Mouse (Mus musculus) layer of hippocampus, adult 2 months (tissue): ENCODE data around the gene Sox5. TPM values are rescaled to one million over a fixed set of nuclear protein-coding genes. Genes with fewer than 3 reads are reported as not detected.

Source experiments
- DNase-seq, 2 experiments: peaks; one replicate each; pipeline ENCODE4 v3.0.0; 2022; ENCODE audit warnings: low spot score in 2 of 2
- H3K27ac ChIP-seq: fragments of 200-600 bp; 2 replicates; pipeline ENCODE4 v1.8.1; 2022
- H3K4me3 ChIP-seq: fragments of 200-600 bp; 2 replicates; pipeline ENCODE4 v1.8.1; 2022; ENCODE audit warnings: mild to moderate bottlenecking
- CTCF ChIP-seq: fragments of 200-600 bp; conservative IDR thresholded peaks from 2 replicates; pipeline ENCODE4 v1.8.1; 2022; ENCODE audit warnings: antibody characterized with exemption, mild to moderate bottlenecking, moderate library complexity
- total RNA-seq, 2 experiments: library from RNA; stranded (reverse); gene quantifications; 2 replicates each; pipeline ENCODE4 v1.2.3; 2021

The Sox5 gene
- total RNA-seq, 2 experiments from 2014 or later, result 36.8 to 42.0 TPM

GRCm38 (mm10) chr6:144176674-144177073 is 605.1 kb downstream of the Sox5 start:
- no peak for DNase-seq
- Histone ChIP-seq H3K4me3 (no peak overlapping the region), H3K27ac (no peak overlapping the region)
- no peak for TF ChIP-seq CTCF

GRCm38 (mm10) chr6:144175590-144175989 is 606.2 kb downstream of the Sox5 start:
- H3K27ac ChIP-seq, result no peak overlapping the region
- TF ChIP-seq CTCF, result no peak
- no peak for DNase-seq
- no peak overlapping the region for H3K4me3 ChIP-seq

DNA sequence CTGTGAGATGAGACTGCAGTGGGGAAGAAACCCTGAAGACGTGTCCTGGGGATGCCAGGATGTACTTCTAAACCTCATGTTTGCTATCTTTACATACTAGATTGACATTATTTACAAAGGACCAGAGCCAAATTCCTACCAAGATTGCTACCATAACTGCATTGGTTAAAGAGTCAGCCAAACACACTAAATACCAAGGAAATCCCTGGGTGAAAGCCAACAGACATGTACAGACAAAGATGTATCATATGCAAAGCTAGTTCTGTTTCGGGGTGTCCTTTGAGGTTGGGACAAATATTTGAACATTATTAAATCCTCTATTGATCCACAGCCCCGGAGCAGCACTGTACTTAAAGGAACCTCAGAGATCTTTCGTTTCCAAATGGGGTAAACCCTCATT is 611.2 kb downstream of the Sox5 start:
- Histone ChIP-seq H3K4me3 (no peak overlapping the region), H3K27ac (no peak overlapping the region)
- no peak for DNase-seq
- no peak for TF ChIP-seq CTCF

DNA sequence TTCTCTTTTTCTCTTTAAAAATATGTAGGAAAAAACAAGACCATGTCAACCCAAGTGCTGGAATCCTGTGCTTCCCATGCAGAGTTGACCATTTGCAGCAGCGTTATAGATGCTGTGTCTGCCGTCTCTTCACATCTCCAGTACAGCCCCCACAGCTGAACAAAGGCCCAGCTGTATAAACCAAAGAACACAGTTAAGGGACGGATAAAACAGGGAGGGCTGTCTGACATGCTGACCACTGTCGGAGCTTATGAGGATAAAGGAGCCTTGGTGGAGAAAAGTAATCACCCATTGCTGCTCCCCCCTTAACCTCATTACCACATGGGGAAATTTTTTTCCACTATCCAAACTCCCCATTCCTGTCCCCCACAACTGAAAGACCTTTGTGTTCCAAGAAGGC is 612.0 kb downstream of the Sox5 start:
- no peak overlapping the region for H3K4me3 ChIP-seq
- H3K27ac ChIP-seq, result no peak overlapping the region
- no peak for TF ChIP-seq CTCF
- no peak for DNase-seq

DNA sequence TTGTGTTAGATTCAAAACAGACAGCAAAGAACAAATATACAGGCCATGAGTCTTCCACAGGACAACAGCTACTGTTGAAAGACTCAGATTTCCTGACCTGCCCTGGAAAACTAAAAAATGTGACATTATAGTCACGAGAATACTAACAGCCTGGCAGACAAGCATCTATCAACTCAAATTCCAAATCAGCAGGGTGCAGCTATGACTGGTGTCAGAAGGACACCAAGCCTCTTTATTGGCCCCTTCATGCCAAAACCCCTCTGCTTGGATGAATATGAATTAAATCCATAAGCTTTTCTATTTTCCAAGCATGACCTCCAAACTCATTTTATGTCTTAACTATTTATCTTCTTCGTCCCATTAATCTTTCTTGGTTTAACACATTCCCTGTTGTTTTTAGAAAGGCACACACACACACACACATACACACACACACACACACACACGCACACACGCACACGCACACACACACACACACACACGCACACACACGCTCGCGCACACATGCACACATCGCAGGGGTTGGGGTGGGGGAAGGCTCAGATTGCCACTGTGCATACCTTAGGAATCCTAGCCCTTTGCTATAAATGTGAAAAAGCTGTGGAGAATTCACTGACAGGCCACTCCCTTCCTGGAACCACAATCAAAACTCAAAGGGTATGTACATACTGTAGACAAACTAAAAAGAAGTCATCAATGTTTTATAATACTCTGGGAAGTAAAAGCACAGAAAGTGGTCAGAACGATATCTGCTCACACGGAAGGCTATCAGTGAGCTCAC is 612.9 kb downstream of the Sox5 start:
- DNase-seq, result no peak
- Histone ChIP-seq H3K27ac (no peak overlapping the region), H3K4me3 (no peak overlapping the region)
- TF ChIP-seq CTCF, result no peak

DNA sequence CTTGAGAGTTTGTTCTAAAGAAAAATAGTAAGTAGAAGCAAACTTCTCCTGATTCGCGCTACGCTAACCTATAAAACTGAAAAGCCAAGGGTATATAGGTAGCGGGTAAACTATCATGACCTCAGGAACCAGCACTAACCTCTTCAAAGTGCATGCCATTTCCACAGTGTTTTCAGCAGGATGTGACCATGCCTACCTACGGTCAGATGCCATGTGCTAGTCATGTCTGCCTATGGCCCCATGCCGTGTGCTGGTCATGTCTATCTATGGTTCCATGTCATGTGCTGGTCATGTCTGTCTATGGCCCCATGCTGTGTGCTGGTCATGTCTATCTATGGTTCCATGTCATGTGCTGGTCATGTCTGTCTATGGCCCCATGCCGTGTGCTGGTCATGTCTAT is 614.7 kb downstream of the Sox5 start:
- Histone ChIP-seq H3K4me3 (no peak overlapping the region), H3K27ac (no peak overlapping the region)
- TF ChIP-seq CTCF, result no peak
- DNase-seq, result no peak

DNA sequence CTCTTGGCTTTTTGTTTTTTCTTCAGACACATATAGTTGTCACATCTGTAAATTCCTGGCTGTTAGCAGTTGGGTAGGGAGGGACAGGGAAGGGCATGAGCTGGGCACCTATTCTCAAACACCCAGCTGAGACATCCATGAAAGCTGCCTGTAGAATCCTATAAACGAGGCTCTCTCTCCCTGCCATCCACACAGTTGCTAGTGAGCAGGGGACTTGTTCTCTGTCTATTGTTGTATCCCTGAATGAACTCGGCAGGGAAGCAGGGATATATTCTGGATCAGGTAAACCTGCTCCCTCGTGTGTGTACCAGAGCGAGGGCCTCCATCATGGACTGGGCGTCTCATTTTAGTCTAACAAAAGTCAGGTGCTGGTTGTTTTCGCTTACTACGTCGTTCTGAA is 615.1 kb downstream of the Sox5 start:
- Histone ChIP-seq H3K4me3 (no peak overlapping the region), H3K27ac (peak overlapping the region; percentile 6; the same call in 1 of the 2 replicates)
- TF ChIP-seq CTCF, result no peak
- DNase-seq, result no peak

DNA sequence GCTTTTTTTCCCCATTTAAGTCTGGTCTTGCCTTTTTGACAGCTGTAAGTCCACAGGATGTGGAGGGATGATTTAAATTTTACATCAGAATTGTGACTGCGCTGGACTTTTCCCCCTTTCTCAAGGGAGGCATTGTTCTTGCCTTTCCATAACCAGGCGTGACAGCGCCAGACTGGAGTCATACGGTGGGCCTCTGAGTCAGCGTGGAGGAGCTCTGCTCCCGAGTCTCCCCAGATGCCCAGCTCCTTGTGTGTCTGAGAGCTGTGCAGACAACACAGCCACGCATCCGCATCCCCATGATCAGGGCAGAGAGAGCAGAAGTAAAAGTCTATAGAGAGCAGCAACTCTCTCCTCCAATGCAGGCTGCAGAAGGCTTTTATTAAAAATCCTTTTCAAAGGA is 615.7 kb downstream of the Sox5 start:
- DNase-seq, result no peak
- TF ChIP-seq CTCF, result no peak
- Histone ChIP-seq H3K4me3 (no peak overlapping the region; the same call in 1 of the 2 replicates), H3K27ac (peak overlapping the region; percentile 6; the same call in 1 of the 2 replicates)

DNA sequence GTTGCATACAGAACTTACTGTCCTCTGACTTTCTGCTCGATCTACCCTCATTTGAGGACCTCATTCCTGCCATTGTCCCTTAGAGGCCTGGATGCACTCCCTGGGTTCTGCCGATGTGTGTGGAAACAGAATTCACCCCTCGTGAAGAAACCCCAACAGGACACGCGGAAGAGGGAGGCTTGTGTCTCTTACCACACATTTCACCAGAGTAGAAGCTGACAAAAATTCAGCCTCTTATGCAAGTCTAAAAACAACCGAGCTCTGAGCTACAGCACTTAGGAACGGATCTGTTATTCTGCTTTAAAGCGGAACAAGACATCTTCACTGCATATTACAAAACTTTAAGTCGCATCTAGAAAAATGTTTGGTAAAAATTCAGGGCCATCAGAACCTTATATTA is 618.3 kb downstream of the Sox5 start:
- TF ChIP-seq CTCF, result no peak
- Histone ChIP-seq H3K4me3 (no peak overlapping the region), H3K27ac (no peak overlapping the region)
- no peak for DNase-seq

DNA sequence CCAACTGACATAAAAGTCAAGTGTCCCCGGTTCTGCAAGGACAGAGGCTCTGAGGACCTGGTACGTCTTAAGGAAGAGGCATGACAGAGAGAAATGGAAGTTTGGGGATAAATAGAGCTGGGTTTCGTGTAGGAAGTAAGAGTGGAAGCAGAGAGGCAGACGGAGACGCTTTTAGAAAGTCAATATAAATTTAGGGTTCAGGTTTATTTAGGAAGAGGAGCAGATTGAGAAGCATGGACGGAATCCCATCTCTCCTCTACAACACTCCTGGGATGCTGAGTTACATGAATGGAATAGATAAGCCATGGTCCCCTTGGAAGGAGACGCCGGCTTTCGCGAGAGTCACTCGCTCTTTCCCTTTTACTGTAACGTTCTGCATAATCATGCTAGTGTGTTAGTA is 623.1 kb downstream of the Sox5 start:
- Histone ChIP-seq H3K4me3 (no peak overlapping the region), H3K27ac (no peak overlapping the region)
- DNase-seq, result no peak
- TF ChIP-seq CTCF, result no peak

DNA sequence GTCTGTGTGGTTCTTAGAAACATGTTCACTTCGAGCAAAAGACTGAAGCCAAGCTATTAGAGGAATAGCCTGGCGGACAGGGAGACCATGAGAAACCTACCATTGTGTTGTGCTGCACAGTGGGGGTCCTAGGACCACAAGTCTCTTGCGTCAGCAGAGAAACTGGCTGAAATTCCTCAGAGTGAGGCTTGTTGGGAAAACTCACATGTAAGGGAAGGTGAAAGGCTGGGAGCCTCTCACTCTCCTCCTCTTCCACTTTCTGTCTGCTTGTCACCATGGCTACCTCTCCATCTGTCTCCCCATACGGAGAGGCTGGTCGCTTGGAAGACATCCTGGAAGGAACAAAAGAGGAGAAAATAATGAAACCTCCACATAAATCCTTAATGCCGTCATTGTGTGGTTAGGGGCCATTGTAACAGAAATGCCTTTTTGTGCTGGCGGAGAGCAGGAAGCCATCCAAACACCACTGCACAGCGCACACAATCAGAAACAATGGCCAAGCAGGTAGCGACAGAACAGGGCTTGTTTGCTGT is 626.8 kb downstream of the Sox5 start:
- DNase-seq, result peak; percentile 65 to 71
- Histone ChIP-seq H3K4me3 (peak overlapping the region; percentile 5; the same call in 1 of the 2 replicates), H3K27ac (peak overlapping the region; percentile 70)
- no peak for TF ChIP-seq CTCF

DNA sequence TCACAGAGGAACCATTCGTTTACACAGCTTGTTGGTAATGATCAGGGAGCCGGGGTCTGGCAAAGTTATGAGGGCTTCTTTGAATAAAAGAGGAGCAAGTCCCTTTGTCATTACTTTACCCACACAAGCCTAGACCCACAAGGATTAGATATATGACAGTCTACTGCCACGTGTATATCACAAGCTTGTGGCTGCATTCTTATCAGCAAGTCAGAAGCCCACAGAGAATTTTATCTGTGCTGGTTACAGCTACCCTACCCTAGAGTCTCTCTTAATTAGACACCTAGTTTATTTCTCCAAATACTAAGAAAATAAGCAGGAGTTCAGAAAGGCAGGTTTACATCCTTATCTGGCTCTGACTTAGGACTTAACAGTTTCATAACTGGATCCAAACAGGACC is 629.8 kb downstream of the Sox5 start:
- H3K27ac ChIP-seq, result no peak overlapping the region
- no peak overlapping the region for H3K4me3 ChIP-seq
- DNase-seq, result no peak
- TF ChIP-seq CTCF, result no peak

- Histone ChIP-seq H3K4me3 (no peak overlapping the region), H3K27ac (0 out of 2 replicates have a peak overlapping the region, but pooled peaks have one; percentile 15)
- no peak for TF ChIP-seq CTCF
- DNase-seq, result no peak
Measured at GRCm38 (mm10) chr6:144151075-144151474, 630.7 kb downstream of the Sox5 start.

- no peak for TF ChIP-seq CTCF
- H3K4me3 ChIP-seq, result no peak overlapping the region
- no peak overlapping the region for H3K27ac ChIP-seq
- DNase-seq, result no peak
Measured at GRCm38 (mm10) chr6:144137397-144137796, 644.4 kb downstream of the Sox5 start.
